Mouse (Mus musculus) limb, embryonic 10.5 days (tissue): Measurements from ENCODE around the gene Tuba3a. TPM values are rescaled to one million over a fixed set of nuclear protein-coding genes. Genes with fewer than 3 reads are reported as not detected.

Source experiments
- DNase-seq: peaks from one replicate; pipeline ENCODE4 v3.0.0-alpha.2; 2017; ENCODE audit warnings: low spot score
- H3K27ac ChIP-seq: fragments of 300-500 bp; sonication (generic); 2 replicates; pipeline ENCODE4 v1.5.1; 2016; ENCODE audit warnings: mild to moderate bottlenecking
- H3K27me3 ChIP-seq: fragments of 300-500 bp; sonication (generic); 2 replicates; pipeline ENCODE4 v1.6.1; 2016; ENCODE audit warnings: low read depth, mild to moderate bottlenecking; ENCODE audit not compliant: poor library complexity, severe bottlenecking
- H3K36me3 ChIP-seq: fragments of 300-500 bp; sonication (generic); 2 replicates; pipeline ENCODE4 v1.6.1; 2016; ENCODE audit warnings: mild to moderate bottlenecking, moderate library complexity
- H3K4me1 ChIP-seq: fragments of 300-500 bp; sonication (generic); 2 replicates; pipeline ENCODE4 v1.6.1; 2016
- H3K4me3 ChIP-seq: fragments of 300-500 bp; sonication (generic); 2 replicates; pipeline ENCODE4 v1.5.1; 2016; ENCODE audit warnings: mild to moderate bottlenecking, moderate library complexity
- H3K9me3 ChIP-seq: fragments of 300-500 bp; sonication (generic); replicated peaks from 2 replicates; pipeline ENCODE4 v1.6.1; 2016; ENCODE audit warnings: mild to moderate bottlenecking
- WGBS: fragments of 180-500 bp; shearing (Covaris S2); methylation state at CpG from one replicate; pipeline ENCODE4 v1.1.7; 2016; 5-methylcytosine and 5-hydroxymethylcytosine counted together
- microRNA-seq: library from miRNA; unstranded; fragments of <30 nt; microRNA quantifications from one replicate; pipeline ENCODE4, GENCODE M21; 2017
- polyA plus RNA-seq: library from polyadenylated mRNA; unstranded; fragments of >200 nt; fragmentation: Nextera tagmentation; extraction: Ambion mirVana; gene quantifications from 2 replicates; pipeline ENCODE4 v1.2.1, GENCODE M21; 2016

The Tuba3a gene
- polyA plus RNA-seq, 1 experiment from 2014 or later, result 0.21 TPM

GRCm38 (mm10) chr6:125231117-125232044 is 54.5 kb downstream of the Tuba3a start, which contains the start of gene Tapbpl:
TSS of gene Tapbpl (minus strand) at chr6:125231860.
- peak; percentile 44 for DNase-seq
- Histone ChIP-seq H3K27ac (peak within 1 kb of the TSS; percentile 83), H3K4me3 (peak within 1 kb of the TSS; percentile 58), H3K4me1 (peaks cover 34% of the 10 kb centered on the region), H3K36me3 (no peaks in the 10 kb centered on the region), H3K9me3 (no peaks in the 10 kb centered on the region), H3K27me3 (no peaks in the 10 kb centered on the region)
- WGBS, result 4% methylated on average over 16 of the region's 16 CpGs

- no peaks in the 10 kb centered on the region for H3K36me3 ChIP-seq
- no peaks in the 10 kb centered on the region for H3K9me3 ChIP-seq
- DNase-seq, result no peak
- H3K27ac ChIP-seq, result no peak overlapping the region
- peaks cover 34% of the 10 kb centered on the region for H3K4me1 ChIP-seq
- no peak overlapping the region for H3K4me3 ChIP-seq
- no peaks in the 10 kb centered on the region for H3K27me3 ChIP-seq
- WGBS, result 66% methylated on average over 9 of the region's 9 CpGs
These were observed 55.3 kb downstream of the Tuba3a start for GRCm38 (mm10) chr6:125230571-125230970.

Small RNAs within 50 kb of the gene (microRNA-seq; reads per million reads assigned to microRNA genes)
- gene Mir8113, result not detected

Other genes with a start within 250 kb of the Tuba3a start
- 121 and 145 TPM in 2 replicates for gene Ing4, start 246.3 kb downstream of the Tuba3a start, polyA plus RNA-seq
- gene Acrbp, start 236.4 kb downstream of the Tuba3a start, polyA plus RNA-seq, result 10.1 and 13.0 TPM in 2 replicates
- 0.14 and 0.18 TPM in 2 replicates for gene Lpar5, start 218.1 kb downstream of the Tuba3a start, polyA plus RNA-seq
- gene Chd4, start 190.1 kb downstream of the Tuba3a start, polyA plus RNA-seq, result 104 and 109 TPM in 2 replicates
- gene Nop2, start 154.1 kb downstream of the Tuba3a start, polyA plus RNA-seq, result 94.6 and 119 TPM in 2 replicates
- gene Iffo1, start 140.8 kb downstream of the Tuba3a start, polyA plus RNA-seq, result 10.9 and 15.5 TPM in 2 replicates
- 2,585 and 3,112 TPM in 2 replicates for gene Gapdh, start 119.6 kb downstream of the Tuba3a start, polyA plus RNA-seq
- 285 and 288 TPM in 2 replicates for gene Ncapd2, start 94.3 kb downstream of the Tuba3a start, polyA plus RNA-seq
- gene Mrpl51, start 94.2 kb downstream of the Tuba3a start, polyA plus RNA-seq, result 213 and 231 TPM in 2 replicates
- 3.2 and 3.9 TPM in 2 replicates for gene Vamp1, start 70.5 kb downstream of the Tuba3a start, polyA plus RNA-seq
- gene Tapbpl, start 54.2 kb downstream of the Tuba3a start, polyA plus RNA-seq, result 1.0 and 1.8 TPM in 2 replicates
- 0.84 and 1.6 TPM in 2 replicates for gene Cd27, start 49.0 kb downstream of the Tuba3a start, polyA plus RNA-seq
- 34.3 and 41.5 TPM in 2 replicates for gene Ltbr, start 27.8 kb upstream of the Tuba3a start, polyA plus RNA-seq
- gene Scnn1a, start 34.6 kb upstream of the Tuba3a start, polyA plus RNA-seq, result 1.0 and 1.6 TPM in 2 replicates
- 41.8 and 43.6 TPM in 2 replicates for gene Tnfrsf1a, start 63.3 kb upstream of the Tuba3a start, polyA plus RNA-seq
- gene Plekhg6, start 94.8 kb upstream of the Tuba3a start, polyA plus RNA-seq, result 0.26 and 0.33 TPM in 2 replicates
- 22.5 and 33.2 TPM in 2 replicates for gene Cd9, start 208.7 kb upstream of the Tuba3a start, polyA plus RNA-seq